Mouse (Mus musculus) embryo, embryonic 9.5 days (tissue): ENCODE results near the gene Card10.
"Not testable (repeated sequence)": the region's sequence is repeated elsewhere in the genome, so short reads cannot be mapped to it uniquely, and the experiment has no call there.

Source experiments
- DNase-seq: peaks from one replicate; pipeline ENCODE4 v3.0.0-alpha.2; 2017; ENCODE audit errors: extremely low spot score

Card10 gene

DNA sequence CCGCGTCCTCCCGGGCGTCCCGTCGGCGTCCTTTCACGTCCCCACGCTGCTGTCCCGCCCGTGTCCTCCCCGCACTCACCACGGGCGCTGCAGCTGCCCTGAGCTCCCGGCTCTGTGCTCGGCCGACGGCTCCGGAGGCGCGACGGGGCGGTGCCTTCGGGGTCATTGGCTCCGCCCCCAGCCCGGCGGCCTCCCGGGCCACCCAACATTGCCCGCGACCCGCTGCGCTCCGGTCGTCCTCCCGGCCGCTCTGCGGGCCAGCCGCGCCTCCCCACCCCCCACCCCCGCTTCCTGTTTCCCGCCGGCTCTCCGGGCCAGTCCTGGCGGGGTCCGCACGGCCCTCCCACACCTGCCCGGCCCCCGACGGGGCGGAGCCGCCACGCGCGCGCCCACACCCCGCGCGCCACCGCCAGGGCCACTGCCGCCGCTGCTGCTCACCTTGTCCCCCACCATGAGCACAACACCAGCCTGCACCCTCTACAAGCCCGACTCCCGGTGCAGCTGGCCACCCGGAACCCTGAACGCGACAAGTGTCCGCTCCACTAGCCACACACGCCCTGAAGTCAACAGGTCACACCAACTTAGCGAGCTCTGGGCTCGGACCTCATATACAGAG, at the start of gene Card10:
Gene Card10, minus strand, starts transcription at position 267 of the 616 bp plus-strand sequence.
- DNase-seq: no peak

DNA sequence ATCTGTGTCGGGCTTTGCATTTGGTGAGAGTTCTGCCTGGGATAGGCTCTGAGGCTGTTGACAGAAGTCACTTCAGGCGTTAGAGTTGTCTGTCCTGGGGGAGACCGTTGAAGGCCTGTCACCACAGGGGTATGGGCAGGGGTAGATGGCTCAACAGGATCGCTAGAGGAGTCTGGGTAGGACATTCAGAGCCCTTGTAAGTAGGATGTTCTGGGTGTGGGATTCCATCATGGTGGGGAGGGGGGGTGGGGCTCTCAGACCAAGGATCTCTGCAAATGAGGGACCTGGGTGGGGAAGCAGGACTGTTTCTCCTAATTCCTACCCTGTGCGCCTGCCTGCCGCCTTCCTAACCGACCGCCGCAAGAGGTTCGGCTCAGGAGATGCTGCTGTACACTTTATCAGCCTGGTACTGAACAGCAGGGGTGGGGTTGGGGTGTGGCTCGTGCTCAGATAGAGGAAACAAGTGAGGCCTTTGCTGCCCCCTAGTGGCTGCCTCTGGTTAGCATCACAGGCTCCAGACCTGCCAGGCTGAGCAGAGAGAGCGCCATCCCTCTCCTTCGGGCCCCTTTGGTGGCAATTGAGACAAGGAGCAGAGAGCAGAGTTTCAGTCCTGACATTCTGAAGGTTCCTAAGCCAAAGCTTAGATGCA, 48.8 kb upstream of the Card10 start:
- DNase-seq: peak; percentile 89

GRCm38 (mm10) chr15:78850944-78851343, 48.1 kb upstream of the Card10 start:
- DNase-seq: no peak

DNA sequence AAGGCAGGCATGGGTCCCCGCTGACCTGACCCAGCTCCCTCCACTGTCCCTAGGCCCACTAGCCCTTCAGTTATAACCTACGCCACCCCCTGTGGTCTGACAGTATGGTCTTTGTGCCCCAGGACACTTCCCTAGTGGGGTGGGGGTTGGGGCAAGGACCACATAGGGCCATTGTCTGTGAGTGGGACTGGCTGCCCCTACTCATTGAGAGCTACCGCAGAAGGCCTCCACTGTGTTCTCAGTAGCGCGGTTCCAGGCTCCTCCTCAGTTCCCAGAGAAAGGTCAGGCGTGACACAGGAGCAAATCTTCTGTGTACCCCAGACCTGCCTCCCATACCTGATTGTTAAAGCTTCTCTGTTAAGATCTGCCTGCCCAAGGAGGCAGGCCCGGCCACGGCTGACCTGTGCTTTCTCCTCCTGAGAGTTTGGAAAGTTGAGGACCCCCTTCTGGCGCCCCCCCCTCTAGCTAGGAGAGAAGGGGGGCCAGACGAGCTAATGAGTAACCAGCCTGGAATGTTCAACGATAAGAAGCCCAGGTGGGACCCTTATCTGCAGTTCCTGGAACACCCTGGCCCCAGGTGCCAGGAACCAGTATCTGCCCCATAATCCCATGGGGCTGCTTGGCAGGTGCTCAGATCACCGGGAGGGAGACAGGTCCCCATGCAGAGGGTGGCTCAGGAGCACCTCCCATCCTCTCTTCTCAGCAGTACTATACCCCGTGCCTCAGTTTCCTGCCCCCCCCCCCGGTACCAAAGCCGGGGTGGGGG, 47.4 kb upstream of the Card10 start:
- no peak for DNase-seq

DNA sequence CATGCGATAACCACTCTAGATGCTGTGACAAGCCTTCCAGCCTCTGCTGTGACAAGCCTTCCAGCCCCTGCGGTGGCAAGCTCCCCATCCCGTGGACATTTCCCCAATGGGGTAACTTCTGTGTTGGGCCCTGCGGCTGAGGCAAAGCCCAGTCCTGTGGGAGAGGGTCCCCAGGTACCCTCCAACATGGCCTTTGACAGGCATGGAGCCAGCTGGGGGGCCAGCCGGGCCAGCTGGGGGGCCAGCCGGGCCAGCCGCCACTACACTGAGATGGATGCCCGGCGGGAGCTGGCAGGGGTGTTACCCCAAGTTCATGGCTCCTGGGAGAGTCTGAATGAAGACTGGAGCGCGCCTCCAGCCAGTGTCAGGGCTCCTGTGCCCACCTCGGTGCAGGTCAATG, 46.6 kb upstream of the Card10 start:
- DNase-seq: no peak

GRCm38 (mm10) chr15:78848467-78848866, 45.6 kb upstream of the Card10 start:
- DNase-seq: peak; percentile 77

DNA sequence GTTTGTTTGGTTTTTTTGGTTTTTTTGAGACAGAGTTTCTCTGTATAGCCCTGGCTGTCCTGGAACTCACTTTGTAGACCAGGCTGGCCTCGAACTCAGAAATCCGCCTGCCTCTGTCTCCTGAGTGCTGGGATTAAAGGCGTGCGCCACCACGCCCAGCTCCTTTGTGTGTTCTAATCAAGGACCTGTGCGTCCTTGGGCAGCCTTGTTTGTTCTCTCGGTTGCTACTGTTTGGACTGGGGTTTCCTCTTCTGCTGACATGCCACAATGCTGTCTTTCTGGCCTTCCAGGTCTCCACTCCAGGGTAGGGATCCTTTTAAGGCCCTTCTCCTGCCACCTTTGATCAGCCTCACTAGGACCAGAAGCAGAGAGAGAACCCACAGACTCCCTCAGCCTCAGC, 44.0 kb upstream of the Card10 start:
- not testable (repeated sequence) for DNase-seq

- no peak for DNase-seq
Measured at GRCm38 (mm10) chr15:78846352-78846751, 43.5 kb upstream of the Card10 start.

- DNase-seq: no peak
Measured at GRCm38 (mm10) chr15:78845867-78846266, 43.0 kb upstream of the Card10 start.

DNA sequence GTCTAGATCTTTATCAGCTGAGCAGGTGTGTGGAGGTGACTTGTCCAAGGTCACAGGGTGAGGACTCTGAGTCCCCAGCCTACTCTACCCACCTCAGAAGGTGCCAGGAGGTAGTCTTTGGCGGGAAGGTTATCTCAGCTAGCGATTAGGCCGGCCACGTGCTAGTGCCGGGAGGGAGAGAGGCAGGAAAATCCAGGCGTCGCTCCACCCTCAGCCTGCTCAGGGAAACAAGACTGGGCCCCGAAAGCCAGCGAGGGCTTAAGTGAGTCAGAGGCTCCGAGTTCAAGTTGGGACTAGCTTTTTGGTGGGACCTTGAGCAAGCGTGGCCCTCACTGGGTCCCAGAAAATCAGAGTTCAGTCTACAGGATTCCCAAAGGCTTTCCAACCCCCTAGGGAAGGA, 42.5 kb upstream of the Card10 start:
- no peak for DNase-seq

DNA sequence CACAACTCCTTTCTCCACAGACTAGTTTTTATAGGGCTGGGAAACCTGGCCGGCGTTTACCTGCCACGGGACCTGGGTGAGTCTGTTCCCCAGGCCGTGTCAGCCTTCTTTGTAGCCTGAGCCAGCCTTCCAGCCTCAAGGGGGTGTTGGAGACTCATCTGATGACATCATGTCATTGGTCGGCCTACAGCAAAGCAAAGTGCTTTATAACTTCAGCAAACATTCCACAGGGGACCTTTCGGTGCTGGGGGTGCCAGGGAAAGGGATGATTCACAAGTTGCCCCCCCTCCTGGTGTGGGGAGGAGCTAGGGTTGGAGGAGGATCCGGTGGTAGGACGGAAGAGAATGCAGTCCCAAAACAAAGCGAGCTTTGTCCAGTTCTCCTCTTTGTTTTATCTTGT, 41.9 kb upstream of the Card10 start:
- no peak for DNase-seq

GRCm38 (mm10) chr15:78843581-78844469, 41.0 kb upstream of the Card10 start:
- DNase-seq: no peak

DNA sequence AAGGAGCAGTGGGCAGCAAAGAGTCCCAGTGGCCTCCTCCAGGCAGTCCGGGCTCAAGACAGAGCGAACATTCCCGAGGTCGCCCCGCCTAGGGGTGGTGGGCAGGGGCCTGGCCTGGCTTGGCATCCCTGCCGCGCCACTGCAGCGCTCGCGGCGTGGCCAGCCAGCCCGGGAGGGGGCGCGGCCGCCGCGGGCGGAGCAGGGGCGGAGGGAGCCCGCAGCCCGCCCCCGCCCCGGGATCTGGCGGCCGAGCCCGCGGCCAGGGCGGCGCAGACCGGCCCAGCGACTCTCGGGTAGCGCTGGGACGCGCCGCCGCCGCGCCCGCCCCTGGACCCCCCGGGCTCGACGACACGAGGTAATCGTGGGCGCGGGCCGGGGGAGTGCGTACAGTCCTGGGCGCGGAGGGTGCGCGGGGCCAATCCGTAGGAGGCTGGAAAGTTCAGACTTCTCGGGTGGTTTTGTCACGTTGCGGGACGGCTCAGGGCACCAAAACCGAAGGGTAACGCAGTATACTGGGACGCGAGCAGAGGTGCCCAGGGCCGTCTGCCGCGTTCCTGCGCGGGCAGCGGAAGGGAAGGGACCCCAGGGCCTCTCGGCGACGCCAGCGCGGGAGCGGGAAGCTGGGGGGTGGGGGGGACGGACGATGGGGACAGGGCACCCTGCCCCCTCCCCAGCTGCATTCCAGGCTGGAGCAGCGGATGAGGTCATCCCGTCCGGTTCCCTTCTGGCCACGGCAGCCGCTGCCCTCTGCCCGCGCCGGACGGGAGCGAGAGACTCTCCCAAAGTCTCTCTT, 39.7 kb upstream of the Card10 start, which contains the start of gene Cdc42ep1:
Gene Cdc42ep1, plus strand, starts transcription at position 254 of the 793 bp plus-strand sequence.
- DNase-seq: peak; percentile 75

DNA sequence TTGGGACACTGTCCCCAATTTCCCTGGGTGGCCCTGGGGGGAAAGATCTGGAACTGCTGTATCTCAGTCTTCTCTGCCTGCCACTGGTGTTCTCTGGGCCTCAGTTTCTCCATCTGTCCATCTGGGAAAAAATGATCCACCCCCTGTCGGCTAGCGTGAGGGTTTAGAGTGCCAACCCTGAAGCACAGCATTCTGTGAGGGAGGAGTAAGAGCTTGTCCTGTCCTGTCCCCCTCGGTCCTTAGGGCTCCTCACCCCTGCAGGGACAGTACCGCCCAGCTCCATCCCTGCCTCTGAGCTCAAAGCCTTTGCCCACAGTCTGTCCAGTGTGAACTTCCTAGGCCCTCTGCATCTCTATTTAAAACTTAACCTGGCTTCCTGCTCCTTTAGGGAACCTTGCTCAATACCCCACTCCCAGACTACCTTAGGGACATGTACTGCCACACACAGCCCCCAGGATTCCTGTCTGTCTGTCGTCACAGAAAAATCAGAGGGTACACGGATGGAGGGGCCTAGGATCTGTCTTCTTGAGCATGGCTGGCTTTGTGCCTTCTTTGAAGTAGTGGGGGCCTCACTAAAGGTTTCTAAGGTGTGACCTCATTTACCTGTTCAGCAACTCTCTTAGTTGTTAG, 38.4 kb upstream of the Card10 start:
- DNase-seq: no peak

DNA sequence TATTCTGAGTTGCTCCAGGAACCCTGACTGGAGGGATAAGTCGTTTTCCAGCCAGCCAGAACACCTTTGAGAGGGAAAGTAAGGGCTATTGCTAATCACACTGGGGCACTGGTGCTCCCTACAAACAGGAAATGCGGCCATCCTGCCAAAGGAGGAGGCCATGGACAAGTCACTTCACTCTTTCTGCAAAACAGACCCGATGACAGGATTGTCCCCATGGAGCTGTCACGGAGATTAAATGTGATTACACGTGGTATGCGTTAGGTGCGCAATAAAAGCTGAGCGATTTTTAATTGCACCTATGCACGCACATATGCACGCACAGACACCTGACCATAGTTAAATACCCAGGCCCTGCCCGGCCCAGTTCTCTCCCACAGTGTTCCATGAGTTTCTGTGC, 37.9 kb upstream of the Card10 start:
- no peak for DNase-seq

DNA sequence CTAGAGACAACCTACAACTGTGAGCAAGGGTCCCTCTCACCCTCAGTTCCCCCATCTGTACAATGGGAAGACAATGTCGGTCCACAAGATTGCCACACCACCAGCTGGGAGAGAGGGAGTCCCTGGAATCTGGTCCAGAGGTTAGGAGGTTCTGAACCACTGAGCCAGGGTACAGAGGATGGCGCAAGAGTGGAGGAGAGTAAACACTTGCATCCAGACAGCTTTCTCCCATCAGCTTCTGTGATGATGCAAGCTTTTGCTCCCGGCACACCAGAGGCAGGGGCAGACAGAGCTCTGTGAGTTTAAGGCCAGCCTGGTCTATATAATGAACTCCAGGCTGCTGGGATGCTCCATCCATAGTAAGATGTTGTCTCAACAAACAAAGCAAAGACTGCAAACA, 37.4 kb upstream of the Card10 start:
- DNase-seq: no peak

DNA sequence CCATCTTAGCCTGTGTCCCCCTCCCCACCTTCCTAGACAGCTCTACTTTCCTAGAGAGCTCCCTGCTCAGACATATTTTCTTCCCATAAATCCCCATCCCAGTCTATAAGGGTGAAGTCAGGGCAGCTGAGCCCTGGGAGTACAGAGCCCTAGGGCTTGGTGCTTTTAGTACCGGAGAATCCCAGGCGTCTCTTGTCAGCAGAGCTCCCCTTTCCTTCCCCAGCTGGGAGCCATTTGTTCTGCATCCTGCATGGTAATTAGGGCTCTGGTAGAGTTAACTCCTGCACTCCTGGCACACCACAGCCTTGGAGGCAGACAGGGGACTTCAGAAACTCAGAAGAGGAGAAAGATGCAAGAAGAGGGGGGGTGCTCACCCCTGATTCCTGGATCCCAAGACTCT, 36.9 kb upstream of the Card10 start:
- no peak for DNase-seq

GRCm38 (mm10) chr15:78836086-78836621, 33.3 kb upstream of the Card10 start:
- peak; percentile 65 for DNase-seq

GRCm38 (mm10) chr15:78835200-78836085, 32.6 kb upstream of the Card10 start:
- peak; percentile 65 for DNase-seq
